Mouse (Mus musculus) gastrocnemius, postnatal 14 days (tissue): ENCODE data around the gene Hsf2. TPM values are rescaled to one million over a fixed set of nuclear protein-coding genes. Genes with fewer than 3 reads are reported as not detected.
A peak's percentile ranks its signal among the peaks of the same experiment; 100 is the strongest.
"Not testable (repeated sequence)": the region's sequence is repeated elsewhere in the genome, so short reads cannot be mapped to it uniquely, and the experiment has no call there.

Source experiments
- DNase-seq: peaks from one replicate; pipeline ENCODE4 v3.0.0; 2021; ENCODE audit warnings: mixed read lengths
- intact Hi-C: fragments of 180-260 bp; cut with DNase I; formaldehyde crosslinking; loops from one replicate; pipeline ENCODE4 v1.15.1; 2025; ENCODE audit warnings: low total_unique reads
- long read RNA-seq, 2 experiments: library from polyadenylated mRNA; stranded (forward); transcript quantifications; one replicate each; pipeline ENCODE4 v2.0.0; 2021
- total RNA-seq, 2 experiments: library from RNA; stranded (reverse); gene quantifications; 2 replicates each; pipeline ENCODE4 v1.2.3; 2021

Hsf2 gene
- 10 to 100 TPM; 26.9 to 32.5 TPM for total RNA-seq
- long read RNA-seq, experiment 1, transcript Hsf2-201 (12 exons, 2,604 nt): major isoform, 8 of 19 reads
- long read RNA-seq, experiment 1, partial matches to known transcripts: 0 of 19 reads
- long read RNA-seq, experiment 1, other reads (novel, unspliced or antisense): 11 of 19 reads
- long read RNA-seq, experiment 2, transcript Hsf2-201 (12 exons, 2,604 nt): major isoform, 5 of 15 reads
- long read RNA-seq, experiment 2, partial matches to known transcripts: 0 of 15 reads
- long read RNA-seq, experiment 2, other reads (novel, unspliced or antisense): 10 of 15 reads

GRCm38 (mm10) chr10:57485908-57486541, at the start of gene Hsf2:
Gene Hsf2, plus strand, starts transcription at chr10:57486385.
- peak; percentile 96 for DNase-seq
- intact Hi-C loops: no loop called here

DNA sequence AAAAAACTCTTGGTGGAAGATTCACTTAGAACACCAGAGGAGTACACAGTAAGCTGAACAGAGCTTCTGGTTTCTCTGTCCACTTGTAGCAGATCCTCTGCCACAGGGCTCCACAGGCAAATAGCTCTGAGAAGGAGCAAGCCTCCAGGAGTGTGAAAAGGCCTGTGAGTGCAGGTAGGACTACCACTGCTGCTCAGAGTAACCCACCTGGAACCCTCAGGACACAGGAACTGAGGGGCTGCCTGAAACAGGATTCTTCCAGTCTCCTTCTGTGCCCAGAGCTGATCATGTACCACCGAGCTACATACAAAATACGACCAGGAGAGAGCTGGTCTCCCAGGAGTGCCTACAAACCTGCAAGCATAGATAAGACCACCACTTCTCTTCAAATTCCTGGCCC, 48.3 kb upstream of the Hsf2 start:
- intact Hi-C loops: no loop called here
- no peak for DNase-seq

DNA sequence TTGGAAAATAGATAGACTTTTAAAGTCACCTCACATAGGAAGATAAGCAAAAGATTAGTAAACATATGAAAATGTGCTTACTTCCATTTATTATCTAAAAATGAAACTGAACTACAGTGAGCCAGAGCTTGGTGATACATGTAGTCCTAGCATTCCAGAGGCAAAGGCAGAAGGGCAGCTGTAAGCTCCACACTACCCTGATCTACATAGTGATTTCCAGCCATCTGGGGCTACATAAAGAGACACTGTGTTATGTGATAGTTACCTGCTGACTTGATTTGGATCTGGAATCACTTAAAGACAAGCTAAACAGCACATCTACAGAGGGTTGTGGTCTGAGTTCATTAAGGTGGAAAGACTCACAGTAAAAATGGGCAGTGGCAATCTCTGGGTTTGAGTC, 45.1 kb upstream of the Hsf2 start:
- DNase-seq: no peak

GRCm38 (mm10) chr10:57444392-57444791, 41.8 kb upstream of the Hsf2 start:
- no peak for DNase-seq
- intact Hi-C loops: loop anchor here (5.0 kb wide), 1 partner anchor 788 kb away; the partner anchor contains the start of gene Duxf3

More for the DNA sequence above, 45.1 kb upstream of the Hsf2 start:
- intact Hi-C loops: loop anchor here (5.0 kb wide), 1 partner anchor 791 kb away; the partner anchor contains the start of gene Duxf3

DNA sequence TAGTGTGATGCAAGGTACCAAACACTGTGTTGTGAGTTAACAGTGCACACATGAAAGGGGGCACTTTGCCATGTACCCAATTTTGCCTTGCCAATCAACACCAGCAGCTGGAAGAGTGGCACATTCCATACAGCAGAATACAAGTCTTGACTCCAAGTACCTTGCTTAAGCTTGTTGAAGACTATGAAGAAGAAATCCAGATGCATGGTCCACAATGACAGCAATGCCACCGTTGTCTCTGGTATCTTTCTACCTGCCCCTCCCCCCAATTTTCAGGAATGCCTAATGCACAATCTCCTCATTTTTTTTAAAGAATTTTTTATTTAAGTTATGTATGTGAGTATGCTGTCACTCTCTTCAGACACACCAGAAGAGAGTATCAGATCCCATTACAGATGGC, 40.5 kb upstream of the Hsf2 start:
- DNase-seq: no peak
- intact Hi-C loops: no loop called here

DNA sequence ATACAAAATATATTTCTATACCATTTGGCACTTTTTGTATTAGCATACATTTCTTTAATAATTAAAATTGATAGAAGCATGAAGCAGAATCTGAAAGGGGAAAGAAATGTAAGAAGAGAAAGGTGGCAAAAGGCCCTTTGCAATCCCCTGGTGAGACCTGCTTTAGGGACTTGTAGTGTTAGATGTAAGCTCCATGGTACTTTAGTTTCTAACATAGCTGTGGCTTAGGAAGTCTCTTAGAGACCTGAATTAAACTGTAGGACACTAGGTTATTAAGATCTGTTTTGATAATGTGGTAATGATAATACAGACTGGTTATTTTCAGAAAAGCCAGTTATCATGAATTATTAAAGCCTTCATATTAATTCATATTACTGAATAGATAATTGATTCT, 38.5 kb upstream of the Hsf2 start:
- intact Hi-C loops: no loop called here

GRCm38 (mm10) chr10:57448051-57448716, 38.0 kb upstream of the Hsf2 start:
- peak; percentile 59 for DNase-seq
- intact Hi-C loops: no loop called here

More for the DNA sequence above, 38.5 kb upstream of the Hsf2 start:
- no peak for DNase-seq

DNA sequence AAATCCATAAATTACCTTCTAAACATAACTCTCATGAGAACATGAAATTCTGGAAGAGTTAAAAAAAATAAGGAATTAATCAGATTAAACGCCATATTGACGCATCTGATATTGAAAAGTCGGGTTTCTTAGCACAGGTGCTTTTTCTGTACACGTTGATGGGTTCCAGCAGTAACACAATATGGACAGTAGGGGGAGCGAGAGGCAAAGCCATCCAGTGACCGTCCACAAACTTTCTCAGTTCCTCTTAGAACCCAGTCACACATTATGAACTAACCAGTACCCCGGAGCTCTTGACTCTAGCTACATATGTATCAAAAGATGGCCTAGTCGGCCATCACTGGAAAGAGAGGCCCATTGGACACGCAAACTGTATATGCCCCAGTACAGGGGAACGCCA, 22.9 kb upstream of the Hsf2 start:
- intact Hi-C loops: not testable (repeated sequence)
- DNase-seq: peak; percentile 24

- intact Hi-C loops: no loop called here
- DNase-seq: no peak
Measured at GRCm38 (mm10) chr10:57465768-57466167, 20.4 kb upstream of the Hsf2 start.

DNA sequence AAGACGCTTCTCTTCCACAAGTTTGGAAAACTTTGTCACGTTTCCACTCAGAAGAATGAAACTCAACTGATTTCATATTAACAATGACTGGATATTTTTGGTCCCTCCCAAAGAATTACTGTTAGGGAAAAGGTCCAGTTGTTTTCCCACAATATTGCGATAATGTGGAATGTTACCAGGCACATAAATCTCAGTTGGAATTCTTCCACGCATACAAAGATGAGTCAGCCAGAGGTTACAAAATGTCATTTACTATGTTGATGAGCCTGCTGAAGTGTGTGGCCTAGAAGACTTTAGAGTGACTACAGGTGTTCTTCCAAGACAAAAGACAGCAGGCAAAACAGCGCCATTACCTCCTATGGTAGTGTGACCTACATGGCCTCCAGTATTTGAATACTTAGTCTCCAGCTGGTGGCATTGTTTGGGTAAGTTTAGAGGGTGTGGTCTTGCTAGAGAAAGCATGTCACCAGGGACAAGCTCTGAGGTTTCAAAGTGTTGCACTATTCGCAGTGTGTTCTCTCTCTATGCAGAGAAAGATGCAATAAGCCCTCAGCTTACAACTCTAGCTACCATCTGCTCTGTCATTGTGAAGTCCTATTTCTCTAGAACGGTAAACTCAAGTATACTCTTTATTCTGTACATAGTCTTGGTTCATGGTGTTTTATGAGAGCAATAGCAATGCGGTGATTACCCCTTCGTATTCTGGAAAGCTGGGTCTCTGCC, 8.9 kb upstream of the Hsf2 start:
- intact Hi-C loops: no loop called here
- no peak for DNase-seq

DNA sequence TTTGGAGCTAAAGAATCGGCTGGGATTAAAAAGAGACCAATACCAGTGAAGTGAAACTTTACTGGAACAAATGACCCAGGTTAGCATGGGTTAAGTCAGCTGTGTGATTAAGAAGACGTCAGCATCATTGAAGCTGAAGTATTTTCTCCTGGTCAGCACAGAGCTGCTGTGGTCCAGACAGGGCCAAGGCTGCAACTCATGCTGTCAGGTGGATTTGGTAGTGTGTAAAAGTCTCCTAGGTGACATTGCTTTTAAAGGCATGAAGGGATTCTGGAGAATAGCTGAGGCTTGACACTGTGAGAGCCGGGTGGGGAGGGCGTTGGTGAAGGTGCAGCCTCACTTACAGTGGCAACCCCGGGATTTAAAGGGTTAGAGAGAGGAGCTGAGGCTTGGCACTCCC, 4.5 kb upstream of the Hsf2 start:
- intact Hi-C loops: loop anchor here (5.0 kb wide), 1 partner anchor 51 kb away; the partner anchor contains the start of gene Serinc1
- no peak for DNase-seq

DNA sequence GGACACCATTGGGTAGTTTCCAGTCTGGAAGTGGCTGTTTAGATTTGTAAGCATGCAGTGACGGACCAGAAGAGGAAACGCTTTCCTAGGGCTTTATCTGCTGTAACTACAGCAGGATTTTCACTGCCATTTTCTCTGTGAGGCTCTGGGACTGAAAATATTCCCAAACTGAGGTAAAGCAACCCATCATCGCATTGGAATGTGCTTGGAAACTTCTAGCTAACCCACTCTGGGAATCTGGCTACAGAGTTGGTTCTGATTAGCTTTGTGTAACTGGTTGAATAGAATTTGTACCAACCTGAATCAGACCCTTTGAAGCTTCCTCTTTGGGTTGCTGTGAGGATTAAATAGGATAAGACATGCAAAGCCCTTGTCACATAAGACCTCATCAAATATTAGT, 1.4 kb upstream of the Hsf2 start:
- no peak for DNase-seq
- intact Hi-C loops: loop anchor here (5.0 kb wide), 1 partner anchor 48 kb away; the partner anchor contains the start of gene Serinc1

DNA sequence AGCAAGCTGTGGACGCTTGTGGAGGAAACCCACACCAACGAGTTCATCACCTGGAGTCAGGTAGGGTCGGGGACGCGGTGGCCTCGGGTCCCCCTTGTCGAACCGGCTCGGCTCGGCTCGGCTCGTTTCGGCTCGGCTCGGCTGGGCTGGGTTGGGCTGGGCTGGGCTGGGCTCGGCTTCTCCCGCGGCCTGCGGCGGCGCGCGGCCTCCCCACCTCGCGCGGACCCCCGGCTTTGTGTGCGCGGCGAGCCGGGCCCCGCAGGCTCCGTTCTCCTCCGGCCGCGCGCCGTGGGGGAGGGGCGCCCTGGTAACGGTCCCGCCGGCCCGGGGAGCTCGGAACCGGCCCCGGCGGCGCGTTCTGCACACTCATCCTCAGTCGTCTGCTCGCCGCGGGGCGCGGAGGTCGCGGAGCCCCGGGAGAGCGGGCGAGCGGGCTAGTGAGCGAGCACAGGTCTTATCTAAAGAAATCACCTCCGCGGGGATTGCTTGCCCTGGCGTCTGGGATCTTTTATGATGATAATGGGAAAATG, 422 bp downstream of the Hsf2 start:
- peak; percentile 81 for DNase-seq
- intact Hi-C loops: no loop called here

DNA sequence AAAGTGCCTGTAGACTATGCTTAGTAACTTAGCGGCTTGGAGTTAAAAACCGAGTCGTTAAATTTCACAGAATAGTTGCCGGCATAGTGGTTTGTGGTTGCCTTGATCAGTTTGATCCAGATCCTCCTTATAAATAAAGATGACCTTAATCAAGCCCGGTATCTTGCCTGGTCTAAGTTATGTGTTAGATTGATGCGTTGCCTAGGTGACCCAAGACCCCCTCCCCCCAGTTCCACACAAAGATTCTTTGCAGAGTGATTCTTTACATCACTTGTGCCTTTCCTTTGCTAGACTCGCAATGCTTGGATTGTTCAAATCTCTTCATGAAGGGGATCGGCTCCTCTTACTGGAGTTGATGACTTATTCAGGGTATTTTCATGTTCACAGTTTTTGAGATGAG, 1.0 kb downstream of the Hsf2 start:
- DNase-seq: no peak
- intact Hi-C loops: no loop called here

GRCm38 (mm10) chr10:57488591-57488990, 2.4 kb downstream of the Hsf2 start:
- intact Hi-C loops: no loop called here
- no peak for DNase-seq

GRCm38 (mm10) chr10:57492050-57492449, 5.9 kb downstream of the Hsf2 start:
- no peak for DNase-seq
- intact Hi-C loops: no loop called here

DNA sequence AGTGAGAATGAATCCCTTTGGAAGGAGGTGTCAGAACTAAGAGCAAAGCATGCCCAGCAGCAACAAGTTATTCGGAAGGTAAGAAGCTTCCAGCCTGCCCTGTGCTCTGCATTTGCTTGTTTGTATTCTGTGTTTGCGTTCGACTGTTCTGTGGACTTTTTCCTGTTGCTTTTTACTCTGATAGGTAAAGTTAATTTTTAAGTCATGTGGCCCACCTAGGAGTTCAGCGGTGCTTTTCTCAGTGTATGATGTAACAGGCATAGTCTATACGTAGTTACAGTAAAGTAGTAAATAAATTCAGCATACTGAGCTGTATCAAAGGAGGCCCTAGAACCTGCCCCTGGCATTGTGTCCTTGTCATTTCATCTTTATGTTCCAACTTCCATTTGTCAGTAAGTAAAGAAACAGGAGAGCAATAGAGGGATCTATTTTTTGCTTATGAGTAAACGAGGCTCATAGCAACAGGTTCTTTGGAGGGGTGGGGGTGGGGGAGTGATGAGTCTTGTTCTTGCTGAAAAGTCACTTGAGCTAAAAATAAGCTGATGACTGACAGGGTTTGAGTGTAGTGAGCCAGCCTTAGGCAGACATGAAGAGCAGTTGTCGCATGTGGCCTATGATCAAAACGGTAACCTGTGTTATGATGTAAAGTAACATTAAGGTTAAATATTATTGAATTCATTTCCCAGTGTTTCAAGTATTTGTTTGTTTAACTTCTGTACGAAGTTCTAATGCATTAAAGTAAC, 13.4 kb downstream of the Hsf2 start:
- intact Hi-C loops: no loop called here
- DNase-seq: no peak

DNA sequence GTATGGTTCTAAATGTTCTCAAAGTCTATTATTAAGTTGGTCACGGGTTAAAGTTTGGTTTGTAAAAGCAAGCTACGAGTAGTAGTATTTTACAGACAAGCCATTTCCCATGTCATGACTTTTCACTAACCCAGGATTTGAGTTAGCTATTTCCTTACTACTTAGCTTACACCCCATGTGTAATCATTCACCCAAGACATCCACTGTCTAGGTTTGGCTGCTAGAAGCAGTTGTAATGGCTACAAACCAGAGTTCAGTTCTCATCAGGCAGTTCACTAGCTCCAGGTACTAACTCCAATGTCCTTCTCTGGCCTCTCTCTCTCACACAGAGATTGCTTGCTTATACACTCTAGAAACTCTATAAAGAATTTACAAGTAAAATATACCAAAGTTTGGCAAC, 28.4 kb downstream of the Hsf2 start:
- no peak for DNase-seq
- intact Hi-C loops: no loop called here

DNA sequence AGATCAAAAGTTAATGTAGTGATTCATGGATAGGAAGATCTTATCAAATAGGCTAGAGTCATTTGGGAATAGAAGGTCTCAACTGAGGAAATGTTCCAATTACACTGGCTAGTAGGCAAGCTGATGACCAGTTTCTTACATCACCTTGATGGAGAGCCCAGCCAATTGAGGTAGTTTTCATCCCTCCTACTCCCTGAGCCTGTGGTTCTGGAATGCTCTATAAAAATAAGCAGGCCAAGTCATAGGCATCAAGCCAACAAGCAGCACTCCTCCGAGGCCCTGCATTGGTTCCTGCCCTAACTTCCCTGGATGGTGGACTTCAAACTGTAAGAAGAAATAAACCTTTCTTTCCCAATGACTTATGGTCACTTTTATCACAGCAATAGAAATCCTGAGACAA, 29.1 kb downstream of the Hsf2 start:
- intact Hi-C loops: no loop called here
- DNase-seq: no peak
